Mouse (Mus musculus): ENCODE measurements around the gene H2-D1.
A peak's percentile ranks its signal among the peaks of the same experiment; 100 is the strongest.

H2-D1 gene

DNA sequence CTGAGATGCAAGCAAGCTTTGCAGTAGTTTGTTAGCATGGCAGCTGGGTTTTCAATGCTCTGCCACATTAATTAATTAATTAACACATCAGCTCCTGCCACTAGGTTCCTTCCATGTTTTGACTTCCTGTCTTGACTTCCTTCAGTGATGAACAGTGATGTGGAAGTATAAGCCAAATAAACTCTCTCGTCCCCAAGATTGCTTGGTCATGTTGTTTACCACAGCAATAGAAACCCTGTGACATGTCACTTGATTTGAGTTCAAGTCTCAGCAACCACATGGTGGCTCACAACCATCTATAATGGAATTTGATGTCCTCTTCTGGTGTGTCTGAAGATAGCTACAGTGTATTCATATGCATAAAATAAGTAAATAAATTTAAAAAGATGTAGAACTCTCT lies 5.2 kb upstream of the H2-D1 start:
- DNase-seq (ENCODE audit: low read depth), result peak; percentile 66

DNA sequence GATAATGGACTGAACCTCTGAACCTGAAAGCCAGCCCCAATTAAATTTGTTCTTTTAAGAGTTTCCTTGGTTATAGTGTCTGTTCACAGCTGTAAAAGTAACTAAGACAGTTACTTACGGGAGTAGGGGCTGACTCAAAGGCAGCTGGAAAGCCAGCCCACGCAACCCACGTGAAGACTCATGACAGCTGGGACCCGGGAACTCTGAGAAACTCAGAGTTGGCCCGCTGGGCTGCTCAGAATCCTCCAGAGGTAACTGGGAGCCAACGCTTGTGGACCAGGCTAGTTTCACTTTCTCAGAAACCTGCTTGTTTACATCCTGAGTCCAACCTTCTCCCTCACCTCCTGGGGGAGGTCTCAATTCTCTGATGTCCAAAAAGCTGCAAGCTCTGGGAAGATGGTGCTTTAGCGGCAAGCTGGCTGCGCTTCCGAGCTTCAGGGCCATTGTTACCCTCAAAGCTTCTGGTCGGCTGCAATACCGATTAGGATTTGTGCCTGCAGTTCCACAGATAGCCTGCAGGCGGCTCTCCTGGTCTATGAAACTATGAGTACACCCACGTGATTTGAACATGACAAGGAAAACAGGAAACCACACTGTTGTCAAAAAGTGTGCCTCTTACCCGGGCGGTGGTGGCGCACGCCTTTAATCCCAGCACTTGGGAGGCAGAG lies 4.6 kb upstream of the H2-D1 start:
- peak; percentile 98 for DNase-seq (ENCODE audit: low read depth)

DNA sequence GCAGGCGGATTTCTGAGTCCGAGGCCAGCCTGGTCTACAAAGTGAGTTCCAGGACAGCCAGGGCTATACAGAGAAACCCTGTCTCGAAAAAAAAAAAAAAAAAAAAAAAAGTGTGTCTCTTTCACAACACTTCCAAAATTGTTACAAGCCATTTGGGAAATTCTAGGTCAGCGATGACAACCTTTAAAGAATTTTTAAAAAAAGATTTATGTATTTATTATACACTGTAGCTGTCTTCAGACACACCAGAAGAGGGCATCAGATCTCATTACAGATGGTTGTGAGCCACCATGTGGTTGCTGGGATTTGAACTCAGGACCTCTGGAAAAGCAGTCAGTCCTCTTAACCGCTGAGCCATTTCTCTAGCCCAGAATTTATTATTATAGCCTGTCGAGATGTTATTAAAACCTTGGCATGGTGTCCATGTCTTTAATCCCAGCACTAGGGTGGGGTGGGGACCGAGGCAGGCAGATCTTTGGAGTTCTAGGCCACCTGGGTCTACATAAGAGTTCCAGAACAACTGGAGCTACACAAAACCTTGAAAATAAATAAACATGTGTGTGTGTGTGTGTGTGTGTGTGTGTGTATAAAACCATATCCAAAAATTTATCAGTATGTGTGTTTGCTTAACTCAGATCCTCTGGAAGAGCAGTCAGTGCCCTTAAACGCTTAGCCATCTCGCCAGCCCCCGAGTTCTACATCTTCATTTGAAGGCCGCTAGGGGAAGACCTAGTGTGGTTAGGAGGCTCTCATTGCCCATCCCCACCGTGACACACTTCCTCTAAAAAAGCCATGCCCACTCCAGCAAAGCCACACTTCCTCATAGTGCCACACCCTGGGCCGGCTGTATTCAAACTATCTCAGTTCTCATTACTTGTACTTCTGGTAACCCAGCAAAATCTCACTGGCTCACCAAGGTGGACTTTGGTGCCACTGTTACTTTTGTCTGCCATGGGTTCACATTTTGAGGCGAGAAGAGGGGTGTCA lies 3.7 kb upstream of the H2-D1 start:
- DNase-seq (ENCODE audit: low read depth), result peak; percentile 94

DNA sequence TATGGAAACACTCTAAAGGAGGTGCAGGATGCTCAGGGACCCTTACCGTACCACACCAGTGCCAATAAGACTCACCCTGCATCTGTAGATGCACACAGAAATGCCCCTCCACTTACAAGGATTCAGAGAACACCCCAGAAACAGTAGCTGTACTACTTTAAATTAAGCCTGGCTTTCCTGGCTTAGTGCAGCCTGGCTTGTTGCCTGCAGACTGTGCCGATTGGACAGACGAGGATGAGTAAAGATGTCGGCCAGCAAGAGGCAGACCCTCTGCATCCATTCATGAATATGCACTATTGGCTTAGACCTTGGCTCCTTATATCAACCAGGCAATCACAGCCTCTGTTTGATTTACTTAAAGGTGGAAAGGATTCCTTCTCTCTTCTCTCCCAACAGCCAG lies 2.9 kb upstream of the H2-D1 start:
- no peak for DNase-seq (ENCODE audit: low read depth)

DNA sequence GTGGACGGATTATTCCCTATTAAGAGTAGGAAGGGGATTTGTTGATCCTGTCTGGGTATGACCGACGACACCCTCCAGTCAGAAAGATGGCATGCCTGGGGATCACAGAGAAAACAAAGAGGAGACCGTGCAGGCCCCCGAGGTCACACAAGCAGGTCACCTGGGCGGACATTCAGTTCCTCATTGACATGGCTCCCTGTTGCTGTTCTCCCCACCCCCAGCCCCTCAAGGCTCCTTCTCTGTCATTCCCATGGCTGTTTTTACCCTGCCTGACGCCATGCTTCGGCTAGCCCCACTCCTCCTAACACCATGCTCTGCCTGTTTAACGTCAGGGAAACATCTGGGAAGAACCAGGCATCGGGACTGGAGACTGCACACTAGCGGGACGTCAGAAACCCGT lies 879 bp upstream of the H2-D1 start:
- no peak for DNase-seq (ENCODE audit: low read depth)

DNA sequence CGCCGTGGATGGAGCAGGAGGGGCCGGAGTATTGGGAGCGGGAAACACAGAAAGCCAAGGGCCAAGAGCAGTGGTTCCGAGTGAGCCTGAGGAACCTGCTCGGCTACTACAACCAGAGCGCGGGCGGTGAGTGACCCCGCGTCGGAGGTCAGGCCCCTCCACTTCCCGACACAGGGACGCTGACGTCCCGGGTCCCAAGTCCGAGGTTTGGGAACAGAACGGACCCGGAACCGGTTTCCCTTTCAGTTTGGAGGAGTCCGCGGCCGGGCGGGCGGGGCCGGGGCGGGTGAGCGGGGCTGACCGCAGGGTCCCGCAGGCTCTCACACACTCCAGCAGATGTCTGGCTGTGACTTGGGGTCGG lies 973 bp downstream of the H2-D1 start:
- DNase-seq (ENCODE audit: low read depth), result peak; percentile 73

DNA sequence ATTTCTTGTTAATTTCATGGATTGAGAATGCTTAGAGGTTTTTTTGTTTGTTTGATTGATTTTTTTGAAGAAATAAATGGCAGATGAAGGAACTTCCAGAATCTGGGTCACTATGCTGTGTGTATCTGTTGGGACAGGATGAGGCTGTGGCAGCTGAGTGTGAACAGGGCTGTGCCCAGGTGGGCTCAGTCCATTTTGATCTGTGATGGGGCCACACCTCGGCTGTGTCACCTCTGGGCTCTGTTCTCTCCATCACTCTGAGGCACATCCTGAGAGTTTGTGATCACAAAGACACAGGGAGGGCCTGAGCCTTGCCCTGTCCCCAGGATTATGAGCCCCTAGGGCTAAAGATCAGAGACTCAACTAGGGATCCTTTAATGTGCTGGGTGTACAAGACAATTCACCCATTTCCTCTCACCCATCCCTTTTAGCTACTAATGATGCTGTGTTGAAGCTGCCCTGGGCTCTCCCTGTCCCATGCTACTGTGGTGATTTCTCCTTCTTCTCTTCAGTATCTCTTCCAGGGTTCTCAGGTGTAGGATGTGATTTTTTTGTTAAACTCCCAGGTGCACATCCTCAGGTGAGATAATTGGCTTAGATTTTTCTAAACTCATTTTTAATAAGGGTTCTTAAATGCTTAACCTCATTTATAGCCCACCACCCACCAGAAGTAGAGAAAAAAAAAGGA lies 5.0 kb downstream of the H2-D1 start:
- DNase-seq (ENCODE audit: low read depth), result peak; percentile 39

DNA sequence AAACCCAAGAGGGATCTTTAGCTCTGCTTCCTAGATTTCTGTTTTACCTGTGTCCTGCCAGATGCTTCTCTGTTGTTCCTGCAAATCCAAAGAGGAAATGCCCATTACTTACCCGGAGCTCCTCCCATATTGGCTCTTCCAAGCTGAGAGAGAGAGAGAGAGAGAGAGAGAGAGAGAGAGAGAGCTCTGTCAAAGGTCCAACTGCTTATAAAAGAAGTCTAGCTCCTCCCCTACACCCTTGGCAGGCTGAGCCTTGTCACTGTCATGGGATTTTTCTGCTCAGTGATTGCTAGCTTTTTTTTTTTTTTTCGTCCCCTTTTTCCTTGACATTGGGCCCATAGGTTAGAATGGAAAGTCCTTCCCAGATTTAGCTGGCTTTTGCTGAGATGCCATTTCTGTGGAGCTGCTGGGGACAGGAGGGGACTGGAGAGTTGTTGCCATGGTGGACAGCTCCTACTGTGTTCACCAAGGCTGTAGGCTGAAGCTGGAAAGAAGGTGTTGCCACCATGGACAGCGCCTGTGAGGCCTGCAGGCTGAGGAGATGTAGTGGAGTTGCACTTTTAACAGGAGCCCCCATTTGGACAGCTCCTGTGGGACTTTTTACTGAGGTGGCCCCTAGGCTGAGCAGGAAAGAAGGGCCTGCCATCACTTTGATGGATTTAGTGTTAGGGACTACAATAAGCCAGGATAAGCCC lies 7.3 kb downstream of the H2-D1 start:
- DNase-seq (ENCODE audit: low read depth), result peak; percentile 78

DNA sequence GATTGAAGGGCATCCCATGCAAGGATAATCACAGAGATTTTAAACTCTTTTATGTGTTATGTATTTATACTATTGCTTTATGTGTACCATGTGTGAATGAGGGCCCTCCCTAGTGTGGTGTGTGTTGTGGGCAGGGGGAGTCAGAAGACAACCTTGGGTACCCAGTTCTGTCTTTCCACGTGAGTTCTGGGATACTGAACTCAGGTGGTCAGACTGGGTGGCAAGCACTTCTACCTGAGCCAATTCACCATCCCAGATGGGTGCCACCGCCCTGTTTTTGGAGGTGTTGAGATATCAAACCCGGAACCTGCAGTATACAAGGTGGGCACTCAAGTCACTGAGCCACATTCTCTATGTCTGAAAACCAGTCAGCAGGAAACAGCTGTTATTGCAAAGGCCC lies 9.7 kb downstream of the H2-D1 start:
- no peak for DNase-seq (ENCODE audit: low read depth)

DNA sequence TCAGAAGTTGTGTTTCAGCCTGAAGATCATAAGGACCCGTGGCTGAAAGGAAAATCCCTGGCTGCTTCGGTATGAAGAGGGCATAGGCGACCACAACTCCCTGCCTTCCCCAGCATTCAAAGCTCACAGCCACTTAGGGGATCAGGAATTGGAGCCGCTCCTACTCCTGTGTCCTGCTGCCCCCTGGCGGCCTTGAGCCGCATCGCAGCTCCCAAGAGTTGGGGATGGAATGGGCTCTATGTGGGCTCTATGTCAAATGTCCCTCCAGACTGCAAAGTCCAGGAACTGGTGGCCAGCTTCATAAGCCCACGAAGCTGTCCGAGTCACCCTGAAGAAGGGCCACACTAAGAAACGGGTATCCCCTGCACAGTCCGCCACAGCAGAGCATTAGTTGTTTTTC lies 12.2 kb downstream of the H2-D1 start:
- DNase-seq (ENCODE audit: low read depth), result peak; percentile 88

DNA sequence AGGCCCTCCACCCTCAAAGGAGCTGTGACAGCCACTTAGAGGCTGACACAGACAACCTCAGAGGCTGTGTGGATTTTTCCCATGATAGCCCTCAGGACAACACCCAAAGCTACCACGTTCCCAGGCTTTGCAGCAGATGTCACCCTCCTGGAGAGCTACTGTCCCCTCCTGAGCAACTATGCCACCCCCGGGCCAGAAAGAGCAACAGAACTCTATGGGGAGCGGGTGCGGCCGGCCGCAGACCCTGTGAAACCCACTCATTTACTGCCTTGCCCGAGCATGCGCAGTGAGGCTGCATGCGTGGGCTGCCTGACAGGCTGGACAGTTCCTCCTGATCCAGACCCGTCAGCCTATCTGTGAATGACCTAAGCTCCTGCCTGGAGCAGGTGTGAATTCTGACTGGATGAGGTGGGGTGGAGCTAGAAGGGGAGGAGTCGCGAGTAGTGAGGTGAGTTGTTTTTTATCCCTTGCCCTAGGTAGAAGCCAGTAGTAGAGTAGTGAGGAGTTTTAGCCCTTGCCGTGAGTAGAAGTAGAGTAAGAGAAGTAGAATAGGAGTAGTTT lies 13.9 kb downstream of the H2-D1 start:
- DNase-seq (ENCODE audit: low read depth), result no peak

DNA sequence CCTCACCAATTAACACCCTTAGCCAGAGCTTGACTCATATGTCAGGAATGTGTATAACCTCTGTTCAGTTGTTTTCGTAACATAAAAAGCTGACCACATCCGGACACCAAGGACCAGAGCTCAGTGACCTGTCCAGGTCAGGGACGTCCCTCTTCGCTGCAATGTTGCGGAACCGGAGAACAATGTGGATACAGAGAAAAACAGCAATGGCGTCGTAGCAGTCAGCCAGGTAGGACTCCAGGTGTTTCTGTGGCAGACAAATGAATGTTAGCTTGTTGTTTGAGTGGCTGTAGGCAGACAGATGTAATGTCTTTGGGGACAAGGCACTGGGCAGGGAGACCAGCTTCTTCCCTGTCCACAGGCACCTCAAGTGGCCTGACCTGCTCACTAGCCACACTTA lies 15.5 kb downstream of the H2-D1 start:
- no peak for DNase-seq (ENCODE audit: low read depth)

DNA sequence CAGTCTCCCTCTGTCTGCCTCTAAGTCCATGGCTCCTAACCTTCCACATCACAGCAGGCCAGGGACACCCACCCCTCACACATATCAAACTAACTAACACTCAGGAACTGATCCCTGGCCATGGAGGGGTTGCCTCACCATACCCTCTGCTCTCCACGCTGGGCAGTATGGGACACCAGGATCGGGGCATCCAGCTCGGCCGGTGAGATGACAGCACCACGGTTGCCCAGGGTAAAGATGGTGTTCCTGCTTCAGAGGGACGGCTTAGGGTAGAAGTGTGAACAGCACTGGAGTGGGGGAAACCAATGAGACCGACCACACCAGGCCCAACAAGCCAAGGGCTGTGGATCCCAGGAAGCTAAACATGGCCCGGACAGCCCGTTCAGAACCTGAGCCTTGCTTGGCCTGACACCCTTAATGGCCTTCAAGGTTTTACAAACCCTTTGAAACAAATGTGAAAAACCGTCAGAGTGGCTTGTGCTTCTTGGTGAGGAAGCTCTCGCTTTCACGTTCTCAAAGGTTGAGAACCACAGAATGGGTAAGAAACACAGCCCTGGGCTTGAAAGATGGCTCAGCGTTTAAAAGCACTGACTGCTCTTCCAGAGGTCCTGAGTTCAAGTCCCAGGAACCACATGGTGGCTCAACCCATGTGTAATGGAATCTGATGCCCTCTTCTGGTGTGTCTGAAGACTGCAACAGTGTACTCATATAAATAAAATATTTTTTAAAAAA lies 16.6 kb downstream of the H2-D1 start:
- no peak for DNase-seq (ENCODE audit: low read depth)

DNA sequence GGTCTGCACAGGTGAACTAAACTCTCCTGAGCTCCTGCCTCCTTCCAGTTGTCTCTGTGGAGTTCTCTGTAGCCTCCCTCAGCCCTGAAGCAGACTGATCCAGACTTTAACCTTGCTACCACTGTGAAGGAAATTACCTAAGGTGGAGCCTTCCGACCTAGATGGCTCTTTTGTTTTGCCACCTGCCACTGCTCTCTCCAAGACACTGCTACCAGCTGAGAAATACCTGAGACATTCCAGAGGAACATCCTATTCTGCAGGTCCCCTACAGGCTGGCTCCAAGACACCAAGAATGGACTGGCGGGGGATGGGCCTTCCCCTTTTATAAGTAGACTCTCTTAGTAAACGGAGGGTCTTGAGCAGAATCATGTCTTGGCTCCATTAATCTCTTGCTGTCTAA lies 17.7 kb downstream of the H2-D1 start:
- no peak for DNase-seq (ENCODE audit: low read depth)

DNA sequence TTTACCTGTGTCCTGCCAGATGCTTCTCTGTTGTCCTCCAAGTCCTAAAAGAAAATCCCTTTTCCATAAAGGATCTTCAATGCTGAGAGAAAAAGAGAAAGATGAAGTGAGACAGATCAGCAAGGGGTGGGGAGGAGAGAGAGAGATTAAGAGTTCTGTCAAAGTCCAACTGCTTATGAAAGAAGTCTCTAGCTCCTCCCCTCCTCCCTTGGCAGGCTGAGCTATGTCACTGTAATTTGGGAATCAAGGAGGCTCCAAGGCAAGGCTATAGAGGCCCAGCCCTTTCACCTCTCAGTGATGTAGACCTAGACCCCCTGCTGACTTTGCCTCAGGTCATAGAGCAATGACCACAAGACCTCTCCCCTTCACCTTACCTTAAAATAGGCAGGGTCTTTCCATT lies 22.9 kb downstream of the H2-D1 start:
- DNase-seq (ENCODE audit: low read depth), result no peak

DNA sequence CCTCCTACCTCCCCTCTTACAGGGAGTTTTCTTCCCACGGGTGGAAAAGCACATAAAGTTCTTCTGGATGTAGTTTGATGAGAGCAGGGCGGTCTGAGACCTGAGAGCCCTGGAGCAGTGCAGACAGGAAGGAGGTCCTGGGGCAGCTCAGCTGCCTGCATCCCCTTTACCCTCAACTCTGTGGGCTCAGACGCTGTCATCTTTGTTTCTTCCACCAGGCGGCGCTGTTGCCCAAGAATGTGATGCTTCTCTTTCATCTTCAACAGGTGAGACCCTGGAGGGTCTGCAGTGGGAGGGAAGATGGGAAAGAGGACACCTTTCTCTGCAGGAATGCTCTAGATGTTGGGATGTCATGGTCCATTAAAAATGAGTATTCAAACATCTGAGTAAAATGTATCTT lies 33.3 kb downstream of the H2-D1 start:
- DNase-seq (ENCODE audit: low read depth), result peak; percentile 83

DNA sequence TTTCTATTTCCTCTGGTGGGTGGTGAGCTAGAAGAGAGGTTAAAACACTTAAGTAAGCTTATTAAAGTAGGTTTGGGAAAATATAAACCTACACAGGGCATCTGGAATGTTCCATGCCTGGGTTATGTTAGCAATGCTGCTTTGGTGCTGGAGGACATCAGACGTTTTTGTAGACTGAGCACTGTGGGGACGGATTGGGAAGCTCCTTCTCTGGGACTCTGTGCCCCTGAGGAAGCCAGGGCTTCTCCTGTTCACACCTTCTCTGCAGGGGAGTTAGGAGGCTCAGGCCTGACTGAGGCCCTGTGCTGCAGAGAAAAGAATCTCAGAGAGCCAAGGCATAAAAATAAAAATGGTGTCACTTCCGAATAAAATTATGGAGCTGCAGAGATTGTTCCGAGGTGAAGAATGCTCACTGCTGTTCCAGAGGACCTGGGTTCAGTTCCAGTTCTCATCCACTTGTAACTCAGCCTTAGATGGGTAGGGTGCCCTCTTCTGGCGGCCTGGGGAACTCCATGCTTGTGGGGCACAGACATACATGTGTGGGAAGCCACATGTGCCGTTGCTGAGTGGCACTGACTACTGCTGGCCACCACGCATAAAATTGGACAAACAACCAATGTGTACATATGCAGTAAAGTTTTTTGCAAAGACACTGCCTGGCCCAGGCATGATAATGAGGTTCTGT lies 37.9 kb downstream of the H2-D1 start:
- DNase-seq (ENCODE audit: low read depth), result peak; percentile 49

DNA sequence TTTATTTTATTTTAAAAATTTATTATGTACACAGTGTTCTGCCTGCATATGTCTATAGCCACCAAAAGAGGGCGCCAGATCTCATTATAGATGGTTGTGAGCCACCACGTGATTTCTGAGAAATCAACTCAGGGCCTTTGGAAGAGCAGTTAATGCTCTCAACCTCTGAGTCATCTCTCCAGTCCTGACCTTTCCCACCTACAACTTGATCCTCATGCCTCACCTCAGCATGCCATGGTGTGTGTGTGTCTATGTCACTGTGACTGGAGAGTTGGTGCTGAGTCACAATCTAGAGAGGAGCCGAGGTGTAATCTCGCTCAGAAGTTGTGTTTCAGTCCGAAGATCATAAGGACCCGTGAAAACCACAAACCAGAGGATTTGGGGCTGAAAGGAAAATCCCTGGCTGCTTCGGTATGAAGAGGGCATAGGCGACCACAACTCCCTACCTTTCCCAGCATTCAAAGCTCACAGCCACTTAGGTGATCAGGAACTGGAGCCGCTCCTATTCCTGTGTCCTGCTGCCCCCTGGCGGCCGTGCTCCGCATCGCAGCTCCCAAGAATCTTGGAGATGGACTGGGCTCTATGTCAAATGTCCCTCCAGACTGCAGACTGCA lies 39.2 kb downstream of the H2-D1 start:
- peak; percentile 95 for DNase-seq (ENCODE audit: low read depth)

DNA sequence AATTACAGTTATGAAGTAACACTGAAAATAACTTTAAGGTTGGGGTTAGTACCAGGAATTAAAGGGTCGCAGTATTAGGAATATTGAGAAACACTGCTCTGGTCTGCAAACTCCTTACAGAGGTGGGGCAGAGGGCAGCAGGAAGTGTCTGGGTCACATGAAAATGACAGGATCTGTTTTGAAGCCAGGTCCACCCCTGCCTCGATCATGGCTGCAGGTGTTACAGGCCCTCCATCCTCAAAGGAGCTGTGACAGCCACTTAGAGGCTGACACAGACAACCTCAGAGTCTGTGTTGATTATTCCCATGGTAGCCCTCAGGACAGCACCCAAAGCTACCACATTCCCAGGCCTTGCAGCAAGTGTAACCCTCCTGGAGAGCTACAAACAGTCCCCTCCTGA lies 40.7 kb downstream of the H2-D1 start:
- DNase-seq (ENCODE audit: low read depth), result no peak

DNA sequence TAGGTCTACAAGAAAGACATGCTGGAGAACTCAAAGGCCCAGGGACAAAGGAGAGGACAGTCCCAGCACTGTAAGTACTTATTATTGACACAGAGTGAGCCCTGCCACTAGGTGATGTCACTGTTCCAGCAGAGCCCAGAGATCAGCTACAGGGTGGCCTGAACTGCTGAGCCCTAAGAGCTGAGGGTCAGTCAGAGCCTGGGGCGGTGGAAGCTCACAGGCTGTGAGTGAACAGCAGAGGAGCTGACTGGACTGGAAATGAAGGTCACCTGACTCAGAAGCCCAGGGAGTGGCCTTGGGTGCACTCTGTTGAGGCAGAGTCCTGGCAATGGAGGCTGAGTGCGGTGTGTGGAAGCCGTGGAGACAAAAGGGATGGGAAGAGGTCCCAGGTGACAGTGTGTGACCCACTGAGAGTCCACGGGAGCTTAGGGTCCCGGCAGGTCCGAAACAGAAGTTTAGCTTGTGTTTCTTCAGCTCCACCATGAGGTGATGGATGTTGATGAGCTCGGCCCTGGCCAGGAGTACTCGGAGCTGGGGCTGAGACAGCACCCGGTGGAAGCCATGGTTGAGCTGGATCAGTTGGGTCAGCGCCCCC lies 41.3 kb downstream of the H2-D1 start:
- no peak for DNase-seq (ENCODE audit: low read depth)

All from induced T-regulatory cell, adult 2 months (primary cell).